Mouse (Mus musculus) heart, adult 2 months (tissue): Measurements from ENCODE around the gene Rcl1. TPM values are rescaled to one million over a fixed set of nuclear protein-coding genes. Genes with fewer than 3 reads are reported as not detected.

ENCODE experiments used
- DNase-seq, 2 experiments: peaks; one replicate each; pipeline ENCODE4 v3.0.0; 2021
- H3K27ac ChIP-seq: fragments of 200-600 bp; 2 replicates; pipeline ENCODE4 v1.8.1; 2022
- H3K27me3 ChIP-seq: fragments of 200-500 bp; 2 replicates; pipeline ENCODE4 v1.6.1; 2012; ENCODE audit warnings: mild to moderate bottlenecking, low read length, inconsistent platforms, mixed read lengths; ENCODE audit not compliant: control insufficient read depth, insufficient read depth
- H3K36me3 ChIP-seq: fragments of 200-500 bp; 2 replicates; pipeline ENCODE4 v1.6.1; 2012; ENCODE audit warnings: low read length, inconsistent platforms; ENCODE audit not compliant: control insufficient read depth, insufficient read depth
- H3K4me1 ChIP-seq: fragments of 200-500 bp; 2 replicates; pipeline ENCODE4 v1.6.1; 2011; ENCODE audit warnings: low read length; ENCODE audit not compliant: control insufficient read depth, insufficient read depth
- H3K4me3 ChIP-seq: fragments of 200-600 bp; 2 replicates; pipeline ENCODE4 v1.8.1; 2022
- H3K79me2 ChIP-seq: fragments of 200-500 bp; replicated peaks from 2 replicates; pipeline ENCODE4 v1.6.1; 2012; ENCODE audit warnings: mild to moderate bottlenecking, inconsistent platforms, low read length, moderate library complexity, mixed read lengths; ENCODE audit not compliant: control insufficient read depth, insufficient read depth
- H3K9ac ChIP-seq: fragments of 200-500 bp; 2 replicates; pipeline ENCODE4 v1.6.1; 2012; ENCODE audit warnings: low read depth, mild to moderate bottlenecking, control low read depth, inconsistent platforms, low read length, mixed read lengths
- CTCF ChIP-seq: fragments of 200-600 bp; IDR thresholded peaks from 2 replicates; pipeline ENCODE4 v1.8.1; 2022; ENCODE audit warnings: antibody characterized with exemption, mild to moderate bottlenecking, moderate library complexity
- EP300 ChIP-seq: fragments of 200-500 bp; IDR thresholded peaks from 2 replicates; pipeline ENCODE4 v1.6.1; 2011; ENCODE audit warnings: low read depth, low read length, control low read depth; ENCODE audit not compliant: insufficient read depth
- POLR2A ChIP-seq: fragments of 200-500 bp; IDR thresholded peaks from 2 replicates; pipeline ENCODE4 v1.6.1; 2011; ENCODE audit warnings: mild to moderate bottlenecking, low read depth, low read length, control low read depth; ENCODE audit not compliant: insufficient read depth
- WGBS: fragments of 180-500 bp; shearing (Covaris S2); methylation state at CpG from one replicate; pipeline ENCODE4 v1.1.7; 2018; 5-methylcytosine and 5-hydroxymethylcytosine counted together
- intact Hi-C: fragments of 180-260 bp; cut with DNase I; formaldehyde crosslinking; loops from one replicate; pipeline ENCODE4 v1.15.1; 2025
- polyA plus RNA-seq: library from polyadenylated mRNA; depleted of rRNA; stranded (reverse); fragments of >200 nt; gene quantifications from 2 replicates; pipeline ENCODE4 v1.2.3, GENCODE M21; 2012
- total RNA-seq, 2 experiments: library from RNA; stranded (reverse); gene quantifications; 2 replicates each; pipeline ENCODE4 v1.2.3; 2021

The Rcl1 gene
- total and polyA plus RNA-seq, 3 experiments = 5.0 to 6.2 (median 5.3) TPM

- no peak overlapping the region for H3K27ac ChIP-seq
- DNase-seq = no peak
- peaks cover 2% of the 10 kb centered on the region; the same call in 1 of the 2 replicates for H3K4me1 ChIP-seq
- no peak for TF ChIP-seq POLR2A
- no peak for TF ChIP-seq EP300
- no peak for TF ChIP-seq CTCF
- no peak overlapping the region for H3K9ac ChIP-seq
- H3K27me3 ChIP-seq = no peaks in the 10 kb centered on the region
- no peaks in the 10 kb centered on the region for H3K79me2 ChIP-seq
- no peaks in the 10 kb centered on the region for H3K36me3 ChIP-seq
- WGBS = 74% methylated on average over 5 of the region's 5 CpGs
- intact Hi-C loops = no loop called here
- no peak overlapping the region for H3K4me3 ChIP-seq
Observed at GRCm38 (mm10) chr19:29157678-29158466, 56.7 kb downstream of the Rcl1 start.

- TF ChIP-seq CTCF (no peak), POLR2A (no peak), EP300 (no peak)
- H3K9ac ChIP-seq = no peak overlapping the region
- peaks cover 2% of the 10 kb centered on the region; the same call in 1 of the 2 replicates for H3K4me1 ChIP-seq
- DNase-seq = no peak
- H3K79me2 ChIP-seq = no peaks in the 10 kb centered on the region
- no peaks in the 10 kb centered on the region for H3K36me3 ChIP-seq
- 48% methylated on average over 3 of the region's 3 CpGs for WGBS
- H3K4me3 ChIP-seq = no peak overlapping the region
- H3K27me3 ChIP-seq = no peaks in the 10 kb centered on the region
- H3K27ac ChIP-seq = no peak overlapping the region
- intact Hi-C loops = no loop called here
Observed at GRCm38 (mm10) chr19:29158486-29158885, 57.3 kb downstream of the Rcl1 start.

DNA sequence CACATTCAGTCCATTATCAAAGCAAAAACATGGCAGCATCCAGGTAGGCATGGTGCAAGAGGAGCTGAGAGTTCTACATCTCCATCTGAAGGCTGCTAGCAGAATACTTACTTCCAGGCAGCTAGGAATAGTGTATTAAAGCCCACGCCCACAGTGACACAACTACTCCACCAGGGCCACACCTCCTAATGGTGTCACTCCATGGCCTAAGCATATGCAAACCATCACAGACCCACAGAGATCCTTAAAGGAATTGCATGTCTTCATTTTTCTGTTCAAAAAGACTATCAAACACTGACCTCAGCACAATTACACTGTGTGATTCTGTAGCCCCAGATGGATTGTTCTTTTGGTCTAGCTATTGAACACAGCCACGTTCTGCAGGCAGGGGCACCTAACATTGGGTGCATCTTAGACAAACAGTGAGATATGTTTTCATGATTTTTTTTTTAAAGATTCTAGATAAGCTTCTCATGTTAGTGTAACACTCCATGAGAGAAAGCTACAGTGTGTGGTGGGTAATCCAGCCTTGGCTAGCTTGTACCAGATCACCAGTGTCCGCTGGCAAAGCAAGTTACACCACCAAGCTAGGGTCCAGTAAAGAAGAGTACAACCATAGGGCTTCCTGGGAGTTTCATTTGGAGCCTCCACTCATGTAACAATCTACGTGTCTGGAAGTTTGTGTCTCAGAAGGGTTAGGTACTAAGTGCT, 62.8 kb downstream of the Rcl1 start:
- H3K36me3 ChIP-seq = no peaks in the 10 kb centered on the region
- H3K27me3 ChIP-seq = no peaks in the 10 kb centered on the region
- H3K9ac ChIP-seq = no peak overlapping the region
- H3K4me1 ChIP-seq = no peaks in the 10 kb centered on the region
- H3K4me3 ChIP-seq = no peak overlapping the region
- intact Hi-C loops = no loop called here
- H3K79me2 ChIP-seq = no peaks in the 10 kb centered on the region
- 81% methylated on average over 4 of the region's 4 CpGs for WGBS
- H3K27ac ChIP-seq = no peak overlapping the region
- no peak for DNase-seq
- TF ChIP-seq EP300 (no peak), POLR2A (no peak), CTCF (no peak)

GRCm38 (mm10) chr19:29164528-29165166, 63.5 kb downstream of the Rcl1 start:
- H3K36me3 ChIP-seq = no peaks in the 10 kb centered on the region
- TF ChIP-seq EP300 (no peak), POLR2A (no peak), CTCF (no peak)
- H3K4me3 ChIP-seq = no peak overlapping the region
- H3K4me1 ChIP-seq = no peaks in the 10 kb centered on the region
- intact Hi-C loops = no loop called here
- no peak overlapping the region for H3K9ac ChIP-seq
- H3K27me3 ChIP-seq = no peaks in the 10 kb centered on the region
- WGBS = 61% methylated on average over 7 of the region's 7 CpGs
- no peak for DNase-seq
- no peak overlapping the region for H3K27ac ChIP-seq
- no peaks in the 10 kb centered on the region for H3K79me2 ChIP-seq

- Histone ChIP-seq H3K79me2 (no peaks in the 10 kb centered on the region), H3K27me3 (no peaks in the 10 kb centered on the region), H3K27ac (no peak overlapping the region), H3K9ac (no peak overlapping the region), H3K4me1 (no peaks in the 10 kb centered on the region), H3K36me3 (no peaks in the 10 kb centered on the region), H3K4me3 (no peak overlapping the region)
- intact Hi-C loops = no loop called here
- no peak for TF ChIP-seq EP300
- TF ChIP-seq POLR2A = no peak
- TF ChIP-seq CTCF = no peak
- 84% methylated on average over 6 of the region's 6 CpGs for WGBS
- no peak for DNase-seq
Observed at GRCm38 (mm10) chr19:29167938-29168337, 66.8 kb downstream of the Rcl1 start.

DNA sequence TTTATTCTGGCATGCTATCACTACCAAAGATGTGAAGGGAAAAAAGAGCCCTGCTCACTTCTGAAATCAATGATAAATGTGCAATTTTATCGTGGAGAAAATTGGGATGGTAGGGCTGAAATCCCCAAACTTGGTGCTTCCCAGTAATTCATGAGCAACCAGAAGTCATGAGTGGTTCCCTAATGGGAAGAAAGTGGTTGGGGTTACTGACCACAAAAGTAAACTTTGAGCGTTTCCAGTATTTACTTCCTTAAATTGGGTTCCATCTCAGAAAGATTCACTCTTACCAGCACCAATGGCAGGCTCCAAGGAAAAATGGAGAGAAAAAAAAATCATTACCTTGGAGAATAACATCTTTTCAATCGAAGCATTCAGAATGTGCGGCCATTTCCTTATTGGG, 79.2 kb downstream of the Rcl1 start:
- 69% methylated on average over 4 of the region's 4 CpGs for WGBS

More for the DNA sequence above, 79.2 kb downstream of the Rcl1 start:
- intact Hi-C loops = no loop called here
- no peaks in the 10 kb centered on the region for H3K4me1 ChIP-seq
- H3K27me3 ChIP-seq = no peaks in the 10 kb centered on the region
- H3K27ac ChIP-seq = no peak overlapping the region
- no peak for DNase-seq
- H3K36me3 ChIP-seq = no peaks in the 10 kb centered on the region
- H3K4me3 ChIP-seq = no peak overlapping the region
- no peaks in the 10 kb centered on the region for H3K79me2 ChIP-seq
- no peak for TF ChIP-seq POLR2A
- no peak overlapping the region for H3K9ac ChIP-seq
